Mouse (Mus musculus): ENCODE results near the gene Esrrg. TPM values are rescaled to one million over a fixed set of nuclear protein-coding genes. Genes with fewer than 3 reads are reported as not detected.

Esrrg gene
- polyA plus RNA-seq, 1 experiment = 13.9 TPM

GRCm38 (mm10) chr1:188209025-188209424 is 600.4 kb downstream of the Esrrg start:
- DNase-seq (ENCODE audit: extremely low spot score in 1 of 2, low spot score in 1 of 2) = no peak

- no peak for DNase-seq (ENCODE audit: extremely low spot score in 1 of 2, low spot score in 1 of 2)
These were observed 606.5 kb downstream of the Esrrg start for GRCm38 (mm10) chr1:188214885-188215611.

- DNase-seq (ENCODE audit: extremely low spot score in 1 of 2, low spot score in 1 of 2) = peak; percentile 9 to 36
These were observed 612.7 kb downstream of the Esrrg start for GRCm38 (mm10) chr1:188221226-188221792.

GRCm38 (mm10) chr1:188233036-188233724 is 624.6 kb downstream of the Esrrg start:
- DNase-seq (ENCODE audit: extremely low spot score in 1 of 2, low spot score in 1 of 2) = no peak

GRCm38 (mm10) chr1:188238636-188239035 is 630.0 kb downstream of the Esrrg start:
- no peak for DNase-seq (ENCODE audit: extremely low spot score in 1 of 2, low spot score in 1 of 2)

- no peak for DNase-seq (ENCODE audit: extremely low spot score in 1 of 2, low spot score in 1 of 2)
These were observed 633.2 kb downstream of the Esrrg start for GRCm38 (mm10) chr1:188241766-188242165.

GRCm38 (mm10) chr1:188257500-188257899 is 648.9 kb downstream of the Esrrg start:
- peak in 1 of 2 experiments; percentile 51 for DNase-seq (ENCODE audit: extremely low spot score in 1 of 2, low spot score in 1 of 2)

GRCm38 (mm10) chr1:188260259-188261107 is 651.9 kb downstream of the Esrrg start:
- no peak for DNase-seq (ENCODE audit: extremely low spot score in 1 of 2, low spot score in 1 of 2)

- no peak for DNase-seq (ENCODE audit: extremely low spot score in 1 of 2, low spot score in 1 of 2)
These were observed 653.5 kb downstream of the Esrrg start, which contains the start of gene Ush2a for GRCm38 (mm10) chr1:188261903-188262682. Gene Ush2a, plus strand, starts transcription at chr1:188262023.

Measured in frontal cortex, adult 2 months (tissue).